Mouse (Mus musculus) CH12.LX (cell line): ENCODE measurements at regions not wholly inside any gene's neighbourhood (a gene's known extent, or its start where the extent isn't known, plus 50 kb on each side); places are given as distances from the start of the nearest gene placed in this dataset.

Experiments used
- CTCF ChIP-seq, 2 experiments: IDR thresholded peaks in 1 of 2; conservative IDR thresholded peaks in 1 of 2; 2 replicates each; pipeline ENCODE4 v1.5.1; 2011 to 2012; ENCODE audit warnings: low read depth in 2 of 2, low read length in 2 of 2, improper control_type of control experiment in 1 of 2, inconsistent platforms in 1 of 2, mild to moderate bottlenecking in 1 of 2, moderate library complexity in 1 of 2
- POLR2A ChIP-seq: IDR thresholded peaks from 2 replicates; pipeline ENCODE4 v1.6.1; 2011; ENCODE audit warnings: low read depth, mild to moderate bottlenecking, improper control_type of control experiment, low read length

DNA sequence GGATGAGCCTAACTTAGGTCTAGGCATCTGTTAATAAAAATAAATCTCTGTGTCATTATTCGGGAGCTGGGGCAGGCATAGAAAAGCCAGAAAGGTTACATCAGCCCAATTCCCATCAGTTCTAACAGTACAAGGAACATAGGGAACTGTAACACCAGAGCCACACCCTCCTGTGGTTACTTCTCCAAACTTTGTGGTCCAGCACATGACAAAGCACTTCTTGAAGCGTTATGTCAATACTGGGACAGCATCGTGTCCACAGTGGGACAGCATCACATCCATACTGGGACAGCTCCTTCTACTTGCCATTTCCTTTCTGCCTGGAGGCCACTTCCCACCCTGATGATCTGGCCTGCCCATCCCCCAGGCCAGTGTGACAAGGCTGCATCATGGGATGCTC, 253.9 kb downstream of the Diras2 start:
- TF ChIP-seq POLR2A (no peak), CTCF (conservative IDR thresholded peaks at IDR 0.05 in 1 of 2, IDR thresholded peaks at IDR 0.05 in 1 of 2; ENCODE audit: low read depth in 2 of 2, low read length in 2 of 2) (no peak)
